Mouse (Mus musculus): ENCODE data around the gene Gm4952.

Gm4952 gene

DNA sequence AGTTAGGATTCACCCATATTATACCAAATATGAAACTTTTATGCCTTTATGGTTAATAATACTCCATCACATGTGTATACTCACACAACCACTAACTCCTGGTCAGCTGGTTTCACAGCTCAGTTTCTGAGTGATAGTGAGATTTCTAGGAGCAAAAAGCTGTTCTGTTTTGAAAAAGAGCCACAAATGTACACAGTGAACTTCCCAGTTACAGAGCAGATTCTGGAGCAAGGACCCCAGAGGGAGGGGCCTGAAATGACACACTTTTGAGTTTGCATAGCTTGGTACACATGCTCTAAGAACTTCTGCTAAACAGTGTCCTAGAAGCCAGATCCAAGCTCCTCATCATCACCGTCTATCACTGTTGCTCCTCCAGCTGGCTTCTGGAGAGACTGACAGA lies at the start of gene Gm4952:
Gene Gm4952, plus strand, starts transcription at position 301 of the 400 bp plus-strand sequence.
- no peak for DNase-seq

DNA sequence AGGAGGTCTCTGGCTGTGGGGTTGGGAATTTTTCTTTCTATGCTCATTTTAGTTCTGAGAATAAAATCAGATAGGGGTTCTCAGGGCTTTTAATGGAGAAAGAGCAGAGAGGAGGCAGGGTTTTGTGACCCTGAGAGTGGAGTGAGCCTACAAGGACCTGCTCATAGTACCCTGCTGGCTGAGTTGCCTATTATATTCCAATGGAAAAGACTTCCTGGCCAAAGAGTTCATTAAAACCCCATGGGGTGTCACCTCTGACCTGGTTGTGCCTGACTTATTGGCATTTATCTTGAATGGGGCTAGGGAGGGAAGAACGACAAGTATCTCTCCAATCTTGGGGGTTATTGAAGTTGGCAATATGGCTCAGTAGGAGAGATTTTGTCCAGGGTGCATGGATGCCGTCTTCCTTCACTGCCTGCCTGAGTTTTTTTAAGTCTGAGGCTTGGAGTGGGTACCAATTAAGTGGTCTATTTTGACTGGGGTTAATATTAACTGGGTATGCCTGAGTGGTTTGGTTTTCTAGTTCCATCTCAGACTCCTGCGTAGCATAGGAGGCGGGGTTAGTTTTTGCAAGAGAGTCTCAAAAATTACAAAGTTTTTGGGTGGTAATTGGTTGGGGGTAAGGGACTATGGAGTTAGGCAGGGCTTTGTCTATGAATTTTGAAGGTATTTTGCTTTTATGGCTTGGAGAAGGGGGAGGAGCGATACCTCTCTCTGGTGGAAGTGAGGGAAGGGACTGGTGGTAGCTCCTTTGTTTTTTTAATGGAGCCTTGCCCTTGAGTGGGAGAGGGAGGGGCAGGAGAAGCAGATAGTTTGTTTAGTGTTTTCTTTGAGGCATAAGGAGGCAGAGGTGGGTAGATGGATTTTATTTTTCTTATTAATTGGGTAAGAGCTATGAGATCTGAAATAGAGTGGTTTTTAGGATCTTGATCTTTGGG lies 49.5 kb upstream of the Gm4952 start:
- DNase-seq: no peak

DNA sequence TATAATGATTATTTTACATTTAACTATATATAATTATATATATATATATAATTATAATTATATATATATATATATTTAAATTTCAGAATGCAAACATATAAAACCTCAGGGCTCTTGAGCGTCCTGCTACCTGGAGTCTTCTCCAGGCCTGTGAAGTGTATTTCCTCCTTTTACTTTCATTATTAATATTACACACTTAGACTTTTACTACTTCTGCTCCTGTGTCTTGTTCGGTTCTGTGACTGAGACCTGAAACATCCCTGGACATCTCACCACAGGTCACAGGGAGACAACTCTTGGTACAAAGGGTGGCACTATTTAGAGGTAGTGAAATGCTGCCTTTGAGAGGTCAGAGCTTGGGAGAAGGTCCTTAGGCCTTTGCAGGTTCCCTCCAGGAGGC lies 43.5 kb upstream of the Gm4952 start:
- DNase-seq: no peak

DNA sequence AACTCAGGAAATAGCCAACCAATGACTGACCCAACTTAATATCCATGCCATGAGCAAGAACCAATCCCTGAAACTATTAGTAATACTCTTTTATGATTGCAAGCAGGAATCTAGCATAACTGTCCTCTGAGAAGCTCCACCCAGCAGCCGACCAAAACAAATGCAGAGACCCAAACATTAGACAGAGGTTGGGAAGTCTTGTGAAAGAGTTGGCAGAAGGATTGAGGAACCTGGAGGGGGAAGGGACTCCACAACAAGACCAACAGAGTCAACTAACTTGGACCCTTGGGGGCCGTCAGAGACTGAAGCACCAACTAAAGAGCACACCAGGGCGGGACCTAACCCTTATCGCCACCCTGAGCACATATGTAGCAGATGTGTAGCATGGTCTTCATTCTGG lies 41.6 kb upstream of the Gm4952 start:
- no peak for DNase-seq

DNA sequence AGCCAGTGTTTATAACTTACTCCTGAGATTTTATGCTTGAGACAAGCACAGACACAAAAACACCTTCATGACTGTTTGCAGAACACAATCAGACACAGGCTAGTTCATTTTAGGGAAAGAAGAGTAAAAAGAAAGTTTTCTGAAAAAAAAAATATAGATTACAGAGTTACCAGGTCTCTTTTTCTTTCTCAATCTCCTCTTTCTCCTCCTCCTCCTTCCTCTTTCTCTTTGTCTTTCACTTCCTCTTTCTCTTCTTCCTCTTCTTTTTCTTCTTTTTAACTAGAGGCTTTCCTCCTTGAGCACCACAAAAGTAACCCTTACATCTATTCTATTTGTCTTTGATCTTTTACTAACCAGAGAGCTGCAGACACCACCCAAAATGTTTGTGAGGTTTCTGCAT lies 35.6 kb upstream of the Gm4952 start:
- DNase-seq: no peak

DNA sequence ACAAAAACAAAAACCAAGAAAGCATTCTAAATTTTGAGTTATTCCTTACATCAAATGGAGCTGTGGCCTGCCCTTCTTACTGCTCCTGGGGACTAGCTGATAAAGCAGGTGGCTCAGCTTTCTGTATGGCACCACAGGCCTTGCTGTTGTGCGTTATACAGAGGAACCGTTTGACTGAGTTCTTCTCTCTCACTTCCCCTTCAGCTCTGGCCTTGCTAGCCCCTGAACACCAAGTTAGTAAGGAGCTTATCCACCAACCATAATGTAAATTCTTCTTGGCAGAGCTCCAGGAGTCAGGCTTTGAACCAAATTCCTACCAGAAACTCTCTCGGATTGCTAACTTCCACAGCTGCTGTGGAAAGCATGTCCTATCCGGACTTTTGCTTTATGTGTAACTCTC lies 32.8 kb upstream of the Gm4952 start:
- peak in 1 of 2 experiments; percentile 8 for DNase-seq

DNA sequence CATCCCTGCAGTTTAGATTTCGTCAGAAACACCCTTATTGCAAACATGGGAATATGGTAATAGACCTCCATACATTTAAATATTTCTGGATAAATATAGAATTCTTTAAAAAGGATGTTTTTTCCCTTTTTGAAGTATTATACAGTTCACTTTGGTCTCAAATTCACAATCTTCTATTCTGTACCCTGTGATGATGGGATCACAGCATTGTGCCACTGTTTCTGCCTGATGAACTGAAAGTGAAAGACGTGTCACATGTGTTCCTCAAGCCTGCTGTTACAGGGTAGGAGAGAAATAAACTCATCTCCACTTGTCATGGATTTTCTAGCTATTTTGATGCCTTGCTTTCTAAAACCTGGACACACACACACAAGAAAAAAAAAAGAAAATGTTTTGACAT lies 28.9 kb upstream of the Gm4952 start:
- no peak for DNase-seq

DNA sequence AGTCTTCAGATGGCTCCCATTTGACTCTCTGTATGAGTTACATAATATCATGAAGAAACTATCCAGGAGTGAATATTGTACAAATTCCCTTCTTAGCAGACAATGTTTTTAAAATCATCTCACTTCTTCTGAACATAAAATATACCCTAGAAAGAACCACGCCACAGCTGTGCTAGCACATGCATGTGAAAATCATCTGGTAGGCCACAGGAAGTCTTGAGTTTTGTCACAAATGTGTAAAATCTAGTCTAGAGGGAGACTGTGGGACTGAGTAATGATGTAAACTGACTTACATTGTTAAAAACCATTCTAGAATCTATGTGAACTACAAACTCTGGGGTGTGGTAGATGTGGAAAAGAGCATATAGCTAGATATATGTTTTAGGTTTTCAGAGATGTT lies 28.1 kb upstream of the Gm4952 start:
- no peak for DNase-seq

DNA sequence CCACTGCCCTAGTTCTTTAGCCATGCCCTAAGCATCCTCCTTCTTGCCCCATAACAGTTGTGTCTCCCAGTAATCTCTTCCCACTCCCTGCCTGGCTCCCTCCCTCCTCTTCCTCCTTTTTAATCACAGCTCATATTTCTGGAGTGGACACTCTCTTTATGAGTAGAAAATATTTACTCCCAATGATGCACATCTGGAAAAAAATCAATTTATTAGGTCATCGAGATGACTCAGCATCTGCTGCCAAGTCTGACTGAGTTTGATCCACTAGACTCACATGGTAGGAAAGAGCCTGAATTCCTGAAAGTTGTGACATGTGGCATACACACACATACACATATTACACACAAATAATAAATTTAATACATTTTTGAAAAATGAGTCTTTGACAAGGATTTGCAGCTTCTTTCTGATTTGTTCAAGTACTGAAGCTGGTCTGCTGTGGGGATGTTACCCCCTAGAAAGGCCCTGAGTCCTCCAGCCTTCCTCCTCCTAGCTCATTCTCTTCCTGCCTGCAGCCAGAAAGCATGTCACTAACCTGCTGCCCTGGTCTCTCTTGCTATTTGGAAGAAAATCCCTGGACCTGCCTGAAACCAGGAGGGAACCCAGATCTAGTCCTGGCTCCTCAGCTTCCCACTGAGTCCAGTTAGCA lies 27.0 kb upstream of the Gm4952 start:
- DNase-seq: no peak

DNA sequence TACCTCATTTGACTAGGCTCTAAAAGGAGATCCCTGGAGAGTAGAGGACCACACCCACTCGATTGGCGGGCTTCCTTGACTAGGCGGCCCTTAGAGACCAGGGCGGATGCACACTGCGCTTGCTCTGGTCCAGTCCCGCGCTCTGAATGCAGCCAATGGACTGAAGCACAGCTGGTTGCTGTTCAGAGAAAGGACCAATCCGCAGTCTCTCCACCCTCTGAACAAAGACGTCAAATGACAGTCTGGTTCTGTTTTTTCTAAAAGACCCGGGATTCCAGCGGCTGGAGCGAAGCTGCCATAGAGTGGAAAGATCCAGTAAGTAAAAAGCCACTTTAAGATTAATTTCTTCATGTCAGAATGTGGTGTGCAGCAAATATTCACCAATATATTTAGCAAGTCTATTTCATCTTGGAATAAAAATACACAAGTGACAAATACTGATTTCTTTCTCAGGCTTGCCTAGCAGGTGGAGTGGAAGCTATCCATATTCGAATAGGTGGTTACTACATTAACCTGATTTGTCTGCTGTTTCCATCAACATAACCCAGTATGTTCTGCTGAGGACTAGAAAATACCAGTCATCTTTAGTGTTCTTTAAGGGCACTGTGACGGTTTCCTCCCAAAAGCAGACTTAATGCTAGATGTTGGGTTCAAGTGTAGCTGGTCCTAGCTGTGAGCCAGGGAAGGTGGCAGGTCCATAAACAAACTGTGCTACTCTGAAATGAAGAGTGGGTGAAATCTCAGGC lies 26.3 kb upstream of the Gm4952 start:
- peak; percentile 74 to 81 for DNase-seq

DNA sequence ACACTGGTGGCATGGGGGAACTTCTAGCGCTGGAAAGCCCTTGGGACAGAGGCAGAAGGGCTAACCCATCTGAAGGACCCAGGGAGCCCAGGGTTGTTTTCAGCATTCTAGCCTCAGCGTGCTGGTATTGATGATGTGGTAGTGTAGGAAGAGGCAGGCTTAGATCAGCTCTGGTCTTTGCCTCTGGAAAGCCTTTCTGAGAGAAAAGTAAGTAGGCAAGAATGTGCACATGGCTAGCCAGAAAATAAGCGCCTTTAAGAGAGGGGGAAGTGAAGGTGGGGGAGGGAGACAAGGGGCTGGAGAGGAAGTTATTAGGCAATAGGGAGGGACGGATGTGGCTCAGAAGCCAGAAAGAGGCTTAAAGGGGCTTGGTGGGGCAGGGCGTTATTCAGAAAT lies 25.8 kb upstream of the Gm4952 start:
- DNase-seq: no peak

DNA sequence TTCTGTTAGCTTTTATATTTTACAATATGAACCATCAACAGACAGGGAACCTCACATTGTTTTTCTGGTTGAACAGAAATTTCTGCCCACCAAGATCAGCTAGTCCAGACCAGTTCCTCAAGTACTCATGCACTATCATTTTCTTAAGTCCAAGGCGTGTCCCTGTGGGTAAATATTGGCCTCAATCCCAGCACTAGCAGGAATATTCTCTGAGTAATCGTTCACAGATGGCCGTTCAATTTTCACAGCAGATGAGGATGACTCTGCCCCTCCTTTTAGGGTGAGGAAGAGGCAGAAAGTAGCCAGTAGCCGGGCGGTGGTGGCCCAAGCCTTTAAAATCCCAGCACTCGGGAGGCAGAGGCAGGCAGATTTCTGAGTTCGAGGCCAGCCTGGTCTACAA lies 24.7 kb upstream of the Gm4952 start:
- DNase-seq: peak in 1 of 2 experiments; percentile 13

DNA sequence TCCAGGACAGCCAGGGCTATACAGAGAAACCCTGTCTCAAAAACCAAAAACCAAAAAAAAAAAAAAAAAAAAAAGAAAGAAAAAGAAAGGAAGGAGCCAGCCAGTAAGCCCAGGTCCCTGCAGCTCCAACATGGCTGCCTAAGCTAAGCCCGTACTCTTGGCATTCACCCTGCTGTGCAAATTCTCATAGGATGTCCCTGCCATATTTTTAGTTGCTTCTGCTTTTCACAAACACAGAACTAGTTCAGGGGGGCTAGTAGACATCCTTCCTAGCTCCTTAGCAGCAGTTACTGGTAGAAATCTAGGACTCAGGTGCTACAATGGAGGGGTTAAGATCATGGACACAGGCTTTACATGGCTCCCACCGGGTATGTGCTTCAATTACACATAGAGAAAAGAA lies 24.3 kb upstream of the Gm4952 start:
- no peak for DNase-seq

DNA sequence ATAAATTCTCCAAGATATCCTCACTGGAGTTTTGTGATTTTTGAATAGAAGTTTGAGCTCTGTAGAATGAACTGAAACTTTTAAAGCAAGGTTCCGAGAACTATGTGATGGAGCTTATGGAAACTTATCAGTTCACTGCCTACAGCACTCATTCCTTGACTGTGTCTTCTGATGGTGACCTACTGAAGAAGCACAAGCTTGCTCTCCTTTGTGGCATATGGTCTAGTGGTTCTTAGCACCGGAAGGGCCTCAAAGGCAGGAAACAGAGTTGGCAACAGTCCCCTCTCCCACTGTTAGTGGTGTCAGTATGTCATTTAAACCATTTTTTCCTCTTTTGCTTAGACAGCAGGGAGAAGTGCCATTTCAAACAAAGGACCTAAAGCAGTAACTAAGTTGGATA lies 23.1 kb upstream of the Gm4952 start:
- DNase-seq: no peak

DNA sequence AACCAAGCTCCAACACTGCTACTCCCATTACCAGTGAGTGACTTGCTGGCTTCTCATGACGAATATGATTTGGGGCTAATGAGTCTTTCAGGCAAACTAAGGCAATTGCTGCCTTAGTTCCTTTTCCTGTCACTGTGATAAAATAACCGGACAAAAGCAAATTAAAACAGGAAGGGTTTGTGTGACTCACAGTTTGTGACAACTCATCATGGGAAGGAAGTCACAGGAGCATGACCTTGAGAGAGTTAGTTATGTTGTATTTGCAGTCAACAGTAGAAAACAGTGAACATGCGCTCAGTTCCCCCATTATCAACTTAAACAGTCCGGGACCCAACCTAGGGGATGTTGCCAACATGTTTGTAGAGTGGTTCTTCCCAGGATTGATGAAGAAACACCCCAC lies 14.5 kb upstream of the Gm4952 start:
- DNase-seq: no peak

DNA sequence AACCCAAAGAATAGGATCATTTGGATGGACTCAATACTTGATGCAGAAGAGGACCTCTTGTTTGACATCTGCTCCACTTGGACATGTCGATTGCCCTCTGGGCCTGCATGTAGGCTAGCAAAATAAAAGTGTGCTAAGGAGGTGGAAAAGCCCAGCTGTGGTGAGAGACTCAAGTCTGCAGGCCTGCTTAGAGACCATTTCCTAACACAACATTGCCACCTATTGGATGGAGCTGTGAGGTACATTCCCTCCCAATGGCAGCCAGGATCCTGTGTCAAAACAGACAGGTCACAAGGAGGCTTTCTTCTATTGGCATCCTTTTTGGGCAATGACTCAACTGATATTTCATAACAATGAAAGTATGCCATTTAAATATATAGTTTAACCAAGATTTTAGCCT lies 7.9 kb upstream of the Gm4952 start:
- DNase-seq: peak; percentile 76 to 83

DNA sequence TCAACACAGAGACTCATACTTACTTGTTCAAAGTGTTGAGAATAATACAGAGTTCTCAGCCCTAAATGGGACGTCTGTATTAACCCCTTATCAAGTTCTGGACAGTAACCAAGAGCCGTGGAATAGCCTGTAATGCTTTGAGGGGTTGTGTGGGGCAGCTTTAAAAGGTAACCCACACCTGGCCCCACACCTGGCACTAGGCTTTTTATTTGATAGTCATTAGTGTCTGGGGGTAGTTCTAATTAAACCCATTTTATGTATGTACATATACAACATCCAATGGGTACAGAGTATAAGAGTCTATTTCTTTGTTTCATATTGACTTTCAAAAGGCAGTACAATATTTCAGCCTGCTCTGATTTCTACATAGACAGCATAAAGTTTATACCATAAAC lies 4.6 kb upstream of the Gm4952 start:
- no peak for DNase-seq

DNA sequence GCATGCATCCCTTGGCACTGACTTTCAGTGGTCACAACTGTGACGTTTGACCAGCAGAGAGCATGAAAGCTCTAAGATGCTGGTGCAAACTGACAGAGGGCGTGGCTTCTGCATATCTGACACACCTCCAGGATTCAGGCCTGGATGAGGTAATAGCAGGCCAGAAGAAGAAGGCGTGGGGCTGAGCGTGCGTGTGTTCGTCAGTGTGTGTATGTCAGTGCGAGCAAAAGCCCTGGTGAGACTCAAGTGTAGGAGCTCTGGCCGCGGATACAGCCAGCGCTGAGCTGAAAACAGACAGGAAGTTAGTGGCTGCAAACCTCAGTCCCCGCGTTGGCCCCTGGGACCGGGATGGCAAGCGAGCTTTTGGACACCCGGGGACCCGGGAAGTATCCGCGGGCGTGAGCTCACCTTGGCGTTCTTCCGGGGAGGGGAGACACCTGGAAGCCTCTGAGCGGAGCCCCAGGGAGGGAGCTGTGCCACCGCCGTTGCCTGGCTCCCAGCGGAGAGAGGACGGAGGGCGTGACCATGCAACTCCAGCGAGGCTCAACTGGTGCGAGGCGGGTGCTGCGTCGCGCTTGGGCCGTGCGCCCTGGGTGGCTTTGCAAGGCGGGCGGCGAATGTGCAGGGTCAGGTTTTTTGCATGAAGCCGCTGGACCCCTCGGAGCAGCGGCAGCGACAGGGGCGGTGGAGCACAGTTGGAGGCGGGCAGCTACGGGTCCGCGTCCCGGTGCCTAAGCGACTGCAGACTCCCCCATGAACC lies 4.1 kb upstream of the Gm4952 start:
- peak; percentile 80 to 81 for DNase-seq

DNA sequence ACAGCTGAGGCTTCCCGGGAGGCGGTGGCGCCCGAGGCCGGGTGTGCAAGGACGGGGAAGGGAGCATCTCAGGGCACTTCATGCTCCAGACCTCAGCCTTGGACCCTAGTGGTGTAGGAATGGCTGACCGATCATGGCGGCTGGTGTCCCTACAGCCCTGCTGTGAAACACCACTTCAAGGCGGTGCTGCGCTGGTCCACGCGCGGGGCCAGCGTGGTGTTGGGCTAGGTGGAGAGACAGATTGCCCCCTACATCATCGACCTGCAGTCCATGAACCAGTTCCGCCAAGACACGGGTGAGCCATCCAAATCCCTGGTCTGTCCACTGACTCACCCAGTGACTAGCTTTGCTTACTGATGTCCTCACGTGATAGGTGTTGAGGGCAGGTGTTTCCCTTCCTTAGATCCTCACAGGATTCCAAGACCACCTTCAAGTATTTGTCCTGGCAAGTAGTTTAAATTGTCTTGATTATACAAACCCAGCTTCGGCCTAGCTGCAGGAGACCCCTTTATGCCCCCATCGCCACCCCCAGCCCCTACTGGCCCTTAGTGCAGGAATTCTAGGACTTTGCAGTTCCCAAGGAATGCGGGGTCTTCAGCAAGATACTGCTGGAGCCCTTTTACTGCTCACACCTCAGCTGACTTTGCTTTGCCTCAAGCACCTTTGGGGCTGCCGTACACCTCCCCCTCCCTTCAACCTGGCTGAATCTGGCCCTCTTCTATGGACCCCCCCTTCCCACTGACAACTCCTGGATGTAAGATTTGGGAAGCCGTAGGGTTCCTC lies 3.3 kb upstream of the Gm4952 start:
- DNase-seq: peak in 1 of 2 experiments; percentile 56

DNA sequence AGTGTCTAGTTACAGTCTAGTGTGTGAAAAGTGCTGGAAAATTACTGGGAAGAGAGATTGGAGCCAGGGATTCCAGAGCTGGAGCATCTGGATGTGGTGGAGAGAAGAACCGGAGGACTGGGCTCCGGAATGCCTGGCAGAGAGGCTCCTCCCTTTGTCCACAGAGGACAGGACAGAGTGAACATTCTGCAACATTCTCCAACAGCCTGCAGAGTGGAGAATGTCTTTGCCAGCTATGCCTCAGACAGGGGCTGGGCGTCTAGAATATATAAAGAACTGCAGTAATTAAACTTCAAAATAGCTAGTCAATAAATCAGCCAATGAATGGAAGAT lies 2.7 kb upstream of the Gm4952 start:
- peak in 1 of 2 experiments; percentile 5 for DNase-seq

DNA sequence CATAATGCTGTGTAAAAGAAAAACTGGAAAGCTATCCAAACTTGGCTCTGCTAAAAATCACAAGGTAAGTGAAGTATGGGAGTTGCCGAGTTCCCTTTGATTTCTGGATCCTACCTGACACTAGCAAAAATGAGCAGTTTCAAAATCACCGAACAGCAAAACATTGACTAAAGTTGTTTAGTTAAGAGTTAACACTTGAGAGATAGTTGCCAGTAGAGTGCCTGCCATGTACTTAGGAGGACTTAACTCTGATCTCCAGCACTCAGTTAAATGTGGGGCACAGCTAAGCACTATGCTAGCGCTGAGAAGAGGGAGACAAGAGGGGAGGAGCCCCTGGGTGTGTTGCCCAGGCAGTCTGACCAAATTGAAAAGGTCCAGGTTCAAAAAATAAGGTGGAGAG lies 1.1 kb upstream of the Gm4952 start:
- no peak for DNase-seq

Measured in cerebellum, postnatal 10 days (tissue).